Mouse (Mus musculus) liver, adult 2 months (tissue): Measurements from ENCODE around the gene Pdia4.

Source experiments
- CTCF ChIP-seq: fragments of 200-500 bp; IDR thresholded peaks from 2 replicates; pipeline ENCODE4 v1.5.1; 2011; ENCODE audit warnings: low read depth, low read length, control low read depth
- POLR2A ChIP-seq: fragments of 200-500 bp; IDR thresholded peaks from 2 replicates; pipeline ENCODE4 v1.6.1; 2011; ENCODE audit warnings: low read length, control low read depth; ENCODE audit not compliant: insufficient read depth; ENCODE audit errors: extremely low read depth

- TF ChIP-seq CTCF (peak; percentile 47), POLR2A (no peak)
Observed at GRCm38 (mm10) chr6:47799079-47799478, 14.2 kb downstream of the Pdia4 start.
